Mouse (Mus musculus) ovary, postnatal 10 days (tissue): ENCODE data around the gene Nudt8.
A peak's percentile ranks its signal among the peaks of the same experiment; 100 is the strongest.
"Not testable (repeated sequence)": the region's sequence is repeated elsewhere in the genome, so short reads cannot be mapped to it uniquely, and the experiment has no call there.

ENCODE experiments used
- DNase-seq: peaks from one replicate; pipeline ENCODE4 v3.0.0; 2022; ENCODE audit warnings: low spot score

The Nudt8 gene

DNA sequence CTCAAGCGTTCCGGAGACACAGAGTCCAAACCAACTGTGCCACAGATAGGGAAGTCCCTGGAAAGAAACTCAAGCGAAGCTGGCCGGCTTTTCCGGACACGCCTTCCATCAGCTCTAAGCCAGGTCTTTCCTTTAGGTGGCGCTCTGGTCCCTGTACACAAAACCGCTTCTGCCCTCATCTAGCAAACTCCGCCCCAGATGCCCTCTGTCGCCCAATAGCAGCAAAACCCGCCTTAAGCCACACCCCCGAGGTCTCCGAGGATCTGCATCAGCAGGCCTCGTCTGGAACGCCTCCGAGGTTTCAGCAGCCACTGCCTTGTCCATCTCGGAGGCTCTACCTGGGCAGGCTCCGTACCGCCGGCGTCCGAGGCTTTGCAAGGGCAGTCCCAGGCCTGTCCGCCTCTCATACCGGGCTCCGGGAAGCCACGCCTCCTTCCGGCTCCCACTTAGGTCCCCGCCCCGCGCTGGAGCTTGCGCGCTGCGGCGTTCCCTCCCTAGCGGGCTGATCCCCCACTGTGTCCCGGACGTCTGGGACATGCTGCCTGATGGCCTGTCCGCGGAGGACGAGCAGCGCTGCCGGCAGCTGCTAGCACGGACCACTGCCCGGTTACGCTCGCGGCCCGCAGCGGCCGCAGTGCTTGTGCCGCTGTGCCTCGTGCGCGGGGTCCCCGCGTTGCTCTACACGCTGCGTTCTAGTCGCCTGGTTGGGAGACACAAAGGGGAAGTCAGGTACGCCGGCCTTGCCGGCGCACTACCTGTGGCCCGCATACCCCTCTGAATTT, at the start of gene Nudt8, which contains the start of gene Gm49405:
TSS of gene Nudt8 (plus strand) at position 462 of the 782 bp plus-strand sequence.
TSS of gene Gm49405 (plus strand) at position 508 of the 782 bp plus-strand sequence.
- DNase-seq = peak; percentile 93

GRCm38 (mm10) chr19:3951461-3951860, 48.9 kb upstream of the Nudt8 start:
- DNase-seq = no peak

DNA sequence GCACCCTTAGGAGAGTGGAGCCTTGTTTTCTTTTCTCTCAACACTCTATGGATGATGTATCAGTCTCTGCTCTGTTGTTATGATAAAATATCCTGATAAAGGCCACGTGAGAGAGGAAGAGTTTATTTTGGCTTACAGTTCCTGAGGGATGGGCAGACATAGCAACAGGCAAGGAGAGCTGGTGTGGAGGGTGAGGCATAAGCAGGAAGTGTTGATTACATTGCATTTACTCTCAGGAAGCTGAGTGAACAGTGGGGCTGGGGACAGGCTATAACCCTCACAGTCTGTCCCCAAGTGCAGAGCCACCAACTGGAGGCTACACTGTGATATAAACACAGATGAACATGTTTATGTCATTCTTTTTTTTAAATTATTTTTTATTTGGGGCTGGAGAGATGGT, 48.3 kb upstream of the Nudt8 start:
- DNase-seq = no peak

GRCm38 (mm10) chr19:3955033-3955432, 45.3 kb upstream of the Nudt8 start:
- no peak for DNase-seq

- no peak for DNase-seq
Measured at GRCm38 (mm10) chr19:3955804-3956203, 44.6 kb upstream of the Nudt8 start.

DNA sequence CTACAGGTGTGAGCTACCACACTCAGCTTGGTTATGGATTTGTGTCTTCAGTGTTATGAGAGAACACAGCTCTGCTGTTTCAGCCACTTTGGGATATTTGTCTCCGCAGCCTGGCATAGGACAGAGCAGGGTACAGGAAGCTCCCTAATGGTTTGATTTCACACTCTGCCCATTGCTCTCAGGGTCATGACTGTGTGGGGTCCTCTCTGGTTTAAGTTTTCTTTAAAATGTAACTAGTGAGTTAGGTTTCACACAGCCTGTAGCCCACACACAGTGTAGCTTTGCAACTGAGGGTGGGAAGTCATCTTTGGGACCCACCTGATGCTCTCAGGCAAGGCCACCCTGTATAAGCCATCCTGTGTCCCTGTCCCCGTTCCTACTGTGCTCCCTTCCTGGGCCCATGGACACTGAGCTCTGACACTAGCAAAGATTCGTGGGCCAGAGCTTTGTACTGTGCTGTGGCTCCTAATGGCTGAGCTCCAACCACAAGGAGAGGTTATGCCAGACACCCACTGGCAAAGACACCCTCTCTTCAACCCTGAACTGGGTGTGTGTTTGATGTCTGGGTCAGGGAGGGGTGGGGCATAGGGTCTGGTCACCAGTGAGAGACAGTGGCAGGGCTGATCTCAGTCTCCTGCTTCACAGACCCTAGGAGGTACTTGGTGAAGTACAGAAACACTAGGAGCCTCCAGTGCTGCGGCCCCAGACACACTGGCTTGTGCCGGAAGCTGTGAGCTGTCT, 42.9 kb upstream of the Nudt8 start:
- DNase-seq = not testable (repeated sequence)

GRCm38 (mm10) chr19:3958470-3958869, 41.9 kb upstream of the Nudt8 start, which contains the start of gene Aldh3b3:
Gene Aldh3b3 (plus strand): TSS chr19:3958645.
- no peak for DNase-seq

DNA sequence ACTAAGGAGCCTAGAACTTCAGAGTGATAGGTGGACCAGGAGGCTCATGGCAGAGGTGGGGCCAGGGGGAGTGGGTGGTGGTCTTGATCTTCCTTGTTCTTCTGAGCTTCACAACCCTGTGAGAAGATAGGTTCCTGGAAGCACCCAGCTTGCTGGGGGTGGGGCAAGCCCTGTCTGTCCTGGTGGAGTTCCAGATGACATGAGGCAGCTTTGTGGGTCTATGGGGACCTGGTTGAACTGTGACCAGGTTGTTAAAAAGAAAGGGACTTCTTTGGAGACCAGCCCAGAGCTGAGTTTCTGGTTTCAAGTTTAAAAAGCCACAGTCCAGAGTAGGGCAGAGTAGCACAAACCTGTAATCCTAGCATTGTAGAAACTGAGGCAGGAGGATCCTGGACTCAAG, 41.4 kb upstream of the Nudt8 start:
- no peak for DNase-seq

DNA sequence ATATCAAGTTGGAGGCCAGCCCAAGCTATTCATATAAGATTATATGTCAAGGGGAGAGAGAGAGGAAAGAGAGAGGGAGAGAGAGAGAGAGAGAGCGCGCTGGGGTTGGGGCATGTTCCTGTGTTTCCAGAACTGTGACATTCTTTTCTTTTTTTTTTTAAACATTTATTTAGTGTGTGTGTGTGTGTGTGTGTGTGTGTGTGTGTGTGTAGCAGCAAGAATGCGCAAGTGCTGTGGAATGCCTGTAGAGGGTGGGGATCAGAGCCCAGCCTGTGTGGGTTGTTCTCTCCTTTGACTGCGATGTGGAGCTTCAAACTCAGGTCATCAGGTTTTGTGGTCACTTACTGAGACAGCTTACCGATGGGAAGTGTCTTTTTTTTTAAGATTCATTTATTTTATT, 40.2 kb upstream of the Nudt8 start:
- DNase-seq = no peak

- not testable (repeated sequence) for DNase-seq
Measured at GRCm38 (mm10) chr19:3961805-3962204, 38.6 kb upstream of the Nudt8 start.

DNA sequence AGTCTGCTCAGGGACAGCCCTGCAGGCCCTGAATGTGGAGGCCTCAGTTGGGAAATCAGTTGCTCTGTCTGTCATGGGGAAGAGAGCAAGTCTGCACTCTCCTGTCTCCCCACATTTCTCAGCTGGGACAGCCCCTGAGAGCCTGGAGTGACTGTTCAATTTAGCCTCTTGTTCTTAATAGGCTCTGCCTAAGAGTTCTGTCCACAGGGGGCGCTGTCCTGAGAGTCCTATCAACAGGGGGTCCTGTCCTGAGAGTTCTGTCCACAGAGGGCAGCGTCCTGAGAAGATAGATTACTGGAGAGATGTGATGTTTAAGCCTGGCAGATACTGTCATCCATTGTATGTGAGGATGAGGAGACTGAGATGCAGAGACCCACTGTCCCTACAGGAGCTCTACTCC, 37.9 kb upstream of the Nudt8 start:
- no peak for DNase-seq

GRCm38 (mm10) chr19:3964030-3964429, 36.4 kb upstream of the Nudt8 start:
- no peak for DNase-seq

DNA sequence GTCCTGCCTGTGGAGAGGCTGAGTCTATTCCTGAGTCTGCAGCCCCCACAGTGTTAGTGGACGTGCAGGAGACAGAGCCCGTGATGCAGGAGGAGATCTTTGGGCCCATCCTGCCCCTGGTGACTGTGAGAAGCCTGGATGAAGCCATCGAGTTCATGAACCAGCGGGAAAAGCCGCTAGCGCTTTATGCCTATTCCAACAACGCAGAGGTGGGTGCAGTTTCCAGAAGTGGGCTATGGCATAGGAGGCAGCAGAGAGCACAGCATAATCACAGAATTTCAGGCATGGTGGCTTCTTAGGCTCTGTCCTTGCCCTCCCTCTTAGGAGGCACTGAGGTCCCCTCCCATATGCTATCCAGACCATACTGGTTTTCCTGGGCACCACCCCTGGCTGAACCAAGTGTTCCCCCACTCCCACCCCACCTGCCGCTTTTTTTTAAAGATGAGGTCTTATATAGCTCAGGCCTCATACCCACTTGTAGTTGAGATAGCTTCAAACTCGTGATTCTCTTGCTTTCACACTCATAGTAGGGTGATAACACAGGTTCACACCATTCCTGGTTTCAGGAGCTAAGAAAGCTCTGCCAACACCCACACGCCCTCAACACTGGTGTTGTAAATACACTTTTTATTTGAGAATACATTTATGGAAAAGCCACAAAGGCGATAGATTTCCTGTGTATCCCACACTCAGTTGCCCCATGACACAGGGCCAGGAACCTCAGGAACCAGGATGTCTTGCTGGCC, 33.9 kb upstream of the Nudt8 start:
- DNase-seq = no peak

GRCm38 (mm10) chr19:3967258-3967657, 33.1 kb upstream of the Nudt8 start:
- DNase-seq = no peak

DNA sequence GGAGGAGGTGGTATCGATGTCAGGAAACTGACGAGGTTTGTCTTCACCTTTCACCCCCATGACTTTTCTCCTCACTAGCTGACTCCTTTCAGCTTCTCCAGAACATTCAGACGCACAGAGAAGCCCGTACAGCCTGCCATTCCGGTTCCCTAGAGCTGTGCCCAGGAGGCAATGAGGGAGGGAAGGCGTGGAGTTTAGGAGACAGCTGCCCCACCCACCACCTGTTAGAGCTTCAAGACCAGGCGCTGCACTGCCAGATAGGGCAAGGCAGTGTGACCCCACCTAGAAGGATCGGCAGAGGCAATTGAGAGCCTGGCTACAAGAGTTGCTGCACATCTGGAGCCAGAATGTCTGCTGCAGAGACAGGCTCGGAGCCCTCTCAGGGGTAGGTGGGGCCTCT, 28.2 kb upstream of the Nudt8 start, which contains the start of gene Aldh3b2:
TSS of gene Aldh3b2 (plus strand) at position 100 of the 400 bp plus-strand sequence.
- DNase-seq = no peak

DNA sequence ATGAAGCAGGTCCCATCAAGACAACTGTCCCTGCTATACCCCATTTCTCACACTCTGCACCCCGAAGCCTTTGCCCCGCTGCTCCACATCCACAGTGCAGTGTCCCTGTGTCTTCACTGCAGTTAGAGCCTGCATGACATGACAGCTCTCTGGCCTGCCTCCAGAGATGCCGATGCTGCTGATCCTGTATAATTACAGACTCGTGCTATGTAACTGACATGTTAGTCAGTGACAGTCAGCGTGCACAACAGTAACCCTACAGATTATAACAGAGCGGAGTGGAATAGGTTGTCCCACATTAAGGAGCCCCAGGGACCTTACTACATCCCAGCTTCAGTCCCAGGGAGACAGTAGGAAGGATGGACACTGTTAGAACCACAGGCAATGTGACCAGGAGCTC, 25.8 kb upstream of the Nudt8 start:
- not testable (repeated sequence) for DNase-seq

GRCm38 (mm10) chr19:3975866-3976265, 24.5 kb upstream of the Nudt8 start:
- no peak for DNase-seq

- peak; percentile 42 for DNase-seq
Measured at GRCm38 (mm10) chr19:3980309-3980708, 20.1 kb upstream of the Nudt8 start.

DNA sequence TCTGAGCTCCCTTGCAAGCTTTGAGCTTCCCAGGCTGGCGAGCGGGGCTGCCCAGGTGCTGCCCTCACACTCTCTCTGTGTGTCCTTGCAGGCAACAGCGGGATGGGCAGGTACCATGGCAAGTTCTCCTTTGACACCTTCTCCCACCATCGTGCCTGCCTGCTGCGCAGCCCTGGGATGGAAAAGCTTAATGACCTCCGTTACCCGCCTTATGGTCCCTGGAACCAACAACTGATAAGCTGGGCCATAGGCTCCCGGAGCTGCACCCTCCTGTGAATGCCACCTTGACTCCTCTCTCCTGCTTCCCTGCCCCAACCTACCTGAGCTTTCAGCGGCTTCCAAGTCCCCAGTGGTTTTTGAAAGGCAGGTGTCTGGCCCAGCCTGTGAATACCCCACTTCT, 19.5 kb upstream of the Nudt8 start:
- DNase-seq = no peak

DNA sequence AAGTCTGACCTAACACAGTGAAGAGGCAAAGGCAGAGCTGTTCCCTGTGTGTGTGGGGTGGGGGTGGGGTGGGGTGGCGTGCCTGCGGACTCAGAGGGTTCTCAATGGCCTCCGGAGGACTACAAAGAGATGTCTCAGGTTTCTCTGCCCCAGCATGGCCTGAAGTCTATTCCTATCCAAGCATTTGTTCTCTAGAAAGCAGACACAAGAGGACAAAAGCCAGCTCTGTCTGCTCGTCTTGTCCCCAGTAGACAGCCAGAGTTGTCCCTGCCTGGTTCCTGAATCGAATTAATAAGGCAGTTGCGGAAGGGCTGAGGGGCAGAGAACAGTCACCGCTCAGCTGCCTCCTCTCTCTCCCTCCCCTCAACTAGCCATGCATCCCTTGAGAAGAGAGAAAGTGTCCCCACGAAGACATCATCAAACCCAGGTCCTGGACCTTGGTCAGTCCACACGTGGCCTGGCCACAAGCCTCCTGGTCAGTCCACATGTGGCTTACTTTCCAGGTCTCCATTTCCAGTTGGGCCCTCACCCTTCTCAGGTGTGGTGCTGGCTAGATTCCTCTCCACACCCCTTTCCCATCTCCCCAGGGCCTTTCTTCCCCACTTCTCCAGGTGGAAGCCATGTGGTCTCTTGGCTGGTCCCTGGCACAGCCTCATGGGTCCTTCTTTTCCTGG, 16.7 kb upstream of the Nudt8 start:
- no peak for DNase-seq

GRCm38 (mm10) chr19:3985261-3985681, 15.1 kb upstream of the Nudt8 start:
- no peak for DNase-seq

DNA sequence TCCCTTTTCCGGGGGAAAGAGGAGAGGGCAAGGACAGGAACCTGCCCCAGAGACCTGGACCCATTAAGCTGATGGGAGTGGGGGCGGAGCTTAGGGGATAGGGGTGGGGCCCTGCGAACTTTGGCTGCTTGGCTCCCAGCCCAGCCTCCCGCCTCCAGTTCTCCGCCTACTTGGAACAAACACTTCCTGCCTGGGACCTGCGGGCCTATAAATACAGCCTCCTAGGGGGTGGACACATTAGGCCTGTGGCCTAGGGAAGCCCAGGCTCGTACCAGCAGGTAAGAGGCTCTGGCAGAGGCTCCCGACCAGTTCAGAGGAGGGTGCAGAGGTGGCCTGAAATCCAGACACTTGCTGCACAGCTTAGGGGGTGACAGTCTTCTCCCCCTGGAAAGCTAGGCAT, 14.0 kb upstream of the Nudt8 start, which contains the start of gene Acy3:
TSS of gene Acy3 (plus strand) at position 237 of the 400 bp plus-strand sequence.
- DNase-seq = peak; percentile 67
